Mouse (Mus musculus): ENCODE measurements at regions not wholly inside any gene's neighbourhood (a gene's known extent, or its start where the extent isn't known, plus 50 kb on each side); places are given as distances from the start of the nearest gene placed in this dataset.

GRCm38 (mm10) chr16:24136483-24137148 lies 148.0 kb upstream of the Bcl6 start:
- TF ChIP-seq CTCF (IDR thresholded peaks at IDR 0.05; ENCODE audit: control insufficient read depth, insufficient read depth, low read length) (no peak), POLR2A (IDR thresholded peaks at IDR 0.05; ENCODE audit: borderline replicate concordance, control insufficient read depth, low read depth, low read length) (no peak)
